Mouse (Mus musculus): ENCODE results near the gene Hnrnpl. TPM values are rescaled to one million over a fixed set of nuclear protein-coding genes. Genes with fewer than 3 reads are reported as not detected.
A peak's percentile ranks its signal among the peaks of the same experiment; 100 is the strongest.

Hnrnpl gene
- total RNA-seq, 2 experiments from 2014 or later, result 111 to 131 TPM

GRCm38 (mm10) chr7:28810107-28811066, 2.0 kb downstream of the Hnrnpl start:
- peak; percentile 96 to 98 for DNase-seq
- intact Hi-C loops (cut with DNase I), result no loop called here

- DNase-seq, result peak; percentile 82 to 92
- intact Hi-C loops (cut with DNase I), result no loop called here
Measured at GRCm38 (mm10) chr7:28811228-28811627, 2.9 kb downstream of the Hnrnpl start.

GRCm38 (mm10) chr7:28811640-28812275, 3.4 kb downstream of the Hnrnpl start:
- intact Hi-C loops (cut with DNase I), result no loop called here
- DNase-seq, result no peak

- intact Hi-C loops (cut with DNase I), result no loop called here
- DNase-seq, result no peak
Measured at GRCm38 (mm10) chr7:28812436-28812835, 4.1 kb downstream of the Hnrnpl start.

GRCm38 (mm10) chr7:28812949-28813348, 4.6 kb downstream of the Hnrnpl start:
- DNase-seq, result no peak
- intact Hi-C loops (cut with DNase I), result no loop called here

GRCm38 (mm10) chr7:28814306-28815034, 6.1 kb downstream of the Hnrnpl start:
- DNase-seq, result no peak
- intact Hi-C loops (cut with DNase I), result no loop called here

- no peak for DNase-seq
- intact Hi-C loops (cut with DNase I), result no loop called here
Measured at GRCm38 (mm10) chr7:28815230-28815629, 6.9 kb downstream of the Hnrnpl start.

- intact Hi-C loops (cut with DNase I), result no loop called here
- DNase-seq, result no peak
Measured at GRCm38 (mm10) chr7:28816201-28816600, 7.9 kb downstream of the Hnrnpl start.

- intact Hi-C loops (cut with DNase I), result no loop called here
Measured at GRCm38 (mm10) chr7:28816920-28817319, 8.6 kb downstream of the Hnrnpl start.

GRCm38 (mm10) chr7:28817524-28817923, 9.2 kb downstream of the Hnrnpl start:
- no peak for DNase-seq
- intact Hi-C loops (cut with DNase I), result no loop called here

More at GRCm38 (mm10) chr7:28816920-28817319, 8.6 kb downstream of the Hnrnpl start:
- DNase-seq, result no peak

- no peak for DNase-seq
- intact Hi-C loops (cut with DNase I), result no loop called here
Measured at GRCm38 (mm10) chr7:28817957-28818356, 9.6 kb downstream of the Hnrnpl start.

- no peak for DNase-seq
- intact Hi-C loops (cut with DNase I), result no loop called here
Measured at GRCm38 (mm10) chr7:28818436-28818835, 10.1 kb downstream of the Hnrnpl start.

GRCm38 (mm10) chr7:28818861-28819452, 10.6 kb downstream of the Hnrnpl start:
- intact Hi-C loops (cut with DNase I), result no loop called here

GRCm38 (mm10) chr7:28819571-28819970, 11.2 kb downstream of the Hnrnpl start:
- intact Hi-C loops (cut with DNase I), result no loop called here
- DNase-seq, result no peak

More at GRCm38 (mm10) chr7:28818861-28819452, 10.6 kb downstream of the Hnrnpl start:
- no peak for DNase-seq

GRCm38 (mm10) chr7:28820358-28821260, 12.3 kb downstream of the Hnrnpl start:
- intact Hi-C loops (cut with DNase I), result no loop called here
- no peak for DNase-seq

- peak; percentile 43 to 44 for DNase-seq
- intact Hi-C loops (cut with DNase I), result no loop called here
Measured at GRCm38 (mm10) chr7:28821261-28821831, 13.0 kb downstream of the Hnrnpl start.

- DNase-seq, result no peak
- intact Hi-C loops (cut with DNase I), result no loop called here
Measured at GRCm38 (mm10) chr7:28822556-28822955, 14.2 kb downstream of the Hnrnpl start.

- intact Hi-C loops (cut with DNase I), result no loop called here
Measured at GRCm38 (mm10) chr7:28822993-28823903, 14.9 kb downstream of the Hnrnpl start.

More at GRCm38 (mm10) chr7:28822993-28823903, 14.9 kb downstream of the Hnrnpl start:
- no peak for DNase-seq
